Mouse (Mus musculus): ENCODE results near the gene Gm5622.
"Not testable (repeated sequence)": the region's sequence is repeated elsewhere in the genome, so short reads cannot be mapped to it uniquely, and the experiment has no call there.

Gm5622 gene

GRCm38 (mm10) chr14:51552490-51552889, at the start of gene Gm5622:
Gene Gm5622, plus strand, starts transcription at chr14:51552790.
- in situ Hi-C loops (cut with MboI, MseI) = no loop called here

- in situ Hi-C loops (cut with MboI, MseI) = no loop called here
Measured at GRCm38 (mm10) chr14:51507416-51507815, 45.2 kb upstream of the Gm5622 start.

- in situ Hi-C loops (cut with MboI, MseI) = not testable (repeated sequence)
Measured at GRCm38 (mm10) chr14:51573963-51574362, 21.4 kb downstream of the Gm5622 start, which contains the start of gene Gm17175. Gene Gm17175, minus strand, starts transcription at chr14:51574063.

GRCm38 (mm10) chr14:51592039-51592438, 39.4 kb downstream of the Gm5622 start, which contains the start of gene Gm17174:
Gene Gm17174, minus strand, starts transcription at chr14:51592139.
- in situ Hi-C loops (cut with MboI, MseI) = not testable (repeated sequence)

GRCm38 (mm10) chr14:51611210-51611609, 58.6 kb downstream of the Gm5622 start, which contains the start of gene Gm17078:
Gene Gm17078, minus strand, starts transcription at chr14:51611310.
- in situ Hi-C loops (cut with MboI, MseI) = no loop called here

DNA sequence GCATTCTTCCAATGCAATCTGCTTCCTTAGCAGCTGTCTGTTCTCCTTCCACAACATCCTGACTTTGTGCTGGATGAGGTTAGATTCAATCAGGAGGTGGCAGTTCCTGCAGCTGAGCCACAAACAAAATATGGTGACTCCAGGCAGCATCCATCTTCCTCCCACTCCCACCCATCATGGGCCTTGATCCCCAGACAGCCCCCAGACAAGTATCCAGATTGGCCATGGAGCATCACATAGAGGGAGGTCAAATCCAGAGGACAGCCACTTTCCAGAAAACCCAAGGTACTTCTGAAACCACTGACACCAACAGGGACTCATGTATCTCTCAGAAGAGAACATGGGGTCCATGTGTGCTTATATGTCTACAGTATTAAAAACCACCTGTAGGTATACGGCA, 79.8 kb downstream of the Gm5622 start:
- in situ Hi-C loops (cut with MboI, MseI) = not testable (repeated sequence)

GRCm38 (mm10) chr14:51635566-51635965, 83.0 kb downstream of the Gm5622 start, which contains the start of gene Gm4181:
Gene Gm4181, minus strand, starts transcription at chr14:51635666.
- in situ Hi-C loops (cut with MboI, MseI) = not testable (repeated sequence)

- in situ Hi-C loops (cut with MboI, MseI) = no loop called here
Measured at GRCm38 (mm10) chr14:51677269-51677668, 124.7 kb downstream of the Gm5622 start.

GRCm38 (mm10) chr14:51695368-51695767, 142.8 kb downstream of the Gm5622 start, which contains the start of gene Gm17079:
Gene Gm17079, minus strand, starts transcription at chr14:51695468.
- in situ Hi-C loops (cut with MboI, MseI) = not testable (repeated sequence)

Data from T-helper 2 cell (primary cell).